Mouse (Mus musculus): ENCODE data around the gene Ugt1a2.
"Not testable (repeated sequence)": the region's sequence is repeated elsewhere in the genome, so short reads cannot be mapped to it uniquely, and the experiment has no call there.

Ugt1a2 gene

DNA sequence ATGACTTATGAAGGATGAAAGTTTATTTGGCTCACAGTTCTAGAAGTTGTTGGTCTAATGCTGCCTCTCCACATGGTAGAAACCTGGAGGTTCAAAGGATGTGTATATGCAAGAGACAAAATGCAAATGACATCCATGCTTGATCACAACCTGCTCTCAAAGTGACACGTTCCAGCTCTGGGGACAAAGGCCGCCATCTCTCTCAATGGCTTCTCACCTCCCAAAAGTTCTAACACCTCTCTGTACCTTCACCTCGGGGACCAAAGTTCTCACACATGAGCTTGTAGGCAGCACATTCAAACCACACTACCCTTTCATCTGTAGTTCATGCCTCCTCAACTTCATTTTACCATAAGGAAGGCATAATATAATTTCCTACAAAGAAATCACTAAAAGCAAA, 17.2 kb downstream of the Ugt1a2 start:
- DNase-seq (ENCODE audit: low read depth, low spot score): peak; percentile 4

DNA sequence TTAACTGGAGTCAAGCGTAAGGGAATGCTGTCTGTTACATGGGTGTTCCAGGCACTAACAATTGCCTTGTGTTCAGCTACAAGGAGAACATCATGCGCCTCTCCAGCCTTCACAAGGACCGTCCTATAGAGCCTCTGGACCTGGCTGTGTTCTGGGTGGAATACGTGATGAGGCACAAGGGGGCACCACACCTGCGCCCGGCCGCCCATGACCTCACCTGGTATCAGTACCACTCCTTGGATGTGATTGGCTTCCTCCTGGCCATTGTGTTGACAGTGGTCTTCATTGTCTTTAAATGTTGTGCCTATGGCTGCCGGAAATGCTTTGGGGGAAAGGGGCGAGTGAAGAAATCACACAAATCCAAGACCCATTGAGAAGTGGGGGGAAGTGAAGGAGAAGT, 17.6 kb downstream of the Ugt1a2 start:
- peak; percentile 5 for DNase-seq (ENCODE audit: low read depth, low spot score)

DNA sequence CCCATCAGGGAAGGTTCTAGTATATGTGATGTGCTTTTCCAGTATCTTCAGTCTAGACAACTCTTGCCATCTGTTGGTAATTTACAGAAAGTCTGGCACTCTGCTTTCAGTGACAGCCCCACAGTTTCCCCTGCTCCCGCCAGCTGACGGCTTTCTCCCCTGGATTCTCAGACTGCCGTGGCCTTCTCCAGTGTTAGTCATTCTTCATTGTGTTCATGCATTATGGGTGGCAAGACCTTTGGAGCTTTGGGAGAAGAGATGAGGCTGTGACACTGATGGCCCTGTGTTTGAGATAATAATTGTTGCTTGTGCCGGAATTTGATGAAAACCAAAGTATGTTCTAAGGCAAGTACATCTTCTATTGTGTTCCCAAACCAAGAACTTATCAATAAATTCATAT, 18.2 kb downstream of the Ugt1a2 start:
- DNase-seq (ENCODE audit: low read depth, low spot score): no peak

DNA sequence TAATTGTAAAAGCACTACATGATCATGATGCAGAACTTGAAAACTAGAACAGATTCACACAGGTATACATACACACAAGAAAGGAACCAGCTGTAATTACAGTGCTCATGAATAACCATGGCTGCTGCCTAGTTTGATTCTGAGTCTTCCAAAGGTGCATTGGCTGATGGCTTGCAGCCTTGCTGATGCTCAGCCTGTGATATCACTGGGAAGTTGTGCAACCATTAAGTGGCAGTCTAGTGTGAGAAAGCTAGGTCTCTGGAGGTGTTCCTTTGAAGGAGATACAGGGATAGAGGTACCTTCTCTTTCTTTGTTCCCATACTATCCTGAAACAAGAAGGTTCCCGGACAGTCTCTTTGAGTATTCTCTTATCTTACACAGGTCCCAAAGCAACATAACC, 18.7 kb downstream of the Ugt1a2 start:
- no peak for DNase-seq (ENCODE audit: low read depth, low spot score)

DNA sequence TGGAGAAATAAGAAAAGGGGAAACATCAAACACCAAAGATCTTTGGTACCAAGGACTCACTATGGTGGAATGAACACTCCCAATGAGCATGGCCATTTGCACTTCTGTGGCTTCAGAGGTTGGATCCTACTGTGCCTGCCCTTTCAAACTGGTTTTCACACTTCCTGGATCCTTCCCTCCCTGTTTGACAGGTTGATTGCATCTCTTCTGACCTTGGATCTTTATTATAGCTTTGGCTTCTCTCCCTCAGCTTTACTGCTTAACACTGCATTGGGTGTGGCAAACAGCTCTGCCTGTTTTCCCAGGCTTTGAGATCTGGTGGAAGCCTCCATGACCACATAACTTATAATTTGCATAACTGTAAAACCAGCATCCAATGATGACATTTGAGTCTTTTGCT, 19.9 kb downstream of the Ugt1a2 start:
- DNase-seq (ENCODE audit: low read depth, low spot score): no peak

DNA sequence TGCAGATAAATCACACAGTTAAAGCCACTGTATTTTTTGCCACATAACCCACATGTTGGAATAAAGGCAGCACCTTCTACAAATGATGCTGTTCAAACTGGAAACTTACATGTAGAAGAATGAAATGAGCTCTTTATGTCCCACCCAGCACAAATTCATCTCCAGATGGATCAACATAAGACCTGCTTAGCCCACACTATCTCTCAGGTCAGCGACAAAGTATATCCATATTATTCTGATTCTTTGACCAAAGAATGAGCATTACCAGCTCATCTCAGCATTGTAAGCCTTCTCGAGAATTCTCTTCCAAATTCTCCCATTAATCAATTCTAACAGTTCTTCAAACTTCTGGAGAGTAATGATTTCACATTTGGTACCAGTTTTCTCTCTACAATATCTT, 21.8 kb downstream of the Ugt1a2 start:
- no peak for DNase-seq (ENCODE audit: low read depth, low spot score)

DNA sequence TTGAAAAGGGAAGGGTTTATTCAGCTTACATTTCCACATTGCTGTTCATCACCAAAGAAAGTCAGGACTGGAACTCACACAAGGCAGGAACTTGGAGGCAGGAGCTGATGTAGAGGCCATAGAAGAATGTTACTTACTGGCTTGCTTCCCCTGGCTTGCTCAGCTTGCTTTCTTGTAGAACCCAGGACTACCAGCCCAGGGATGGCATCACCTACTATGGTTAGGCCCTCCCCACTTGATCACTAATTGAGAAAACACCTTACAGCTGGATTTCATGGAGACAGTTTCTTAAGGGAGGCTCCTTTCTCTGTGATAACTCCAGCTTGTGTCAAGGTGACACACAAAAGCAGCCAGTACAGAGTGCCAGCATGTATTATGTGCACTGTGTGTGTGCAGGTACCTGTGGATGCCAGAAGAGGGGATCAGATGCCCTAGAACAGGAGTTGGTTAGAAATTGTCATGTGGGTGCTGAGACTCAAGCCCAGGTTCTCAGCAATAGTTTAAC, 22.7 kb downstream of the Ugt1a2 start:
- not testable (repeated sequence) for DNase-seq (ENCODE audit: low read depth, low spot score)

DNA sequence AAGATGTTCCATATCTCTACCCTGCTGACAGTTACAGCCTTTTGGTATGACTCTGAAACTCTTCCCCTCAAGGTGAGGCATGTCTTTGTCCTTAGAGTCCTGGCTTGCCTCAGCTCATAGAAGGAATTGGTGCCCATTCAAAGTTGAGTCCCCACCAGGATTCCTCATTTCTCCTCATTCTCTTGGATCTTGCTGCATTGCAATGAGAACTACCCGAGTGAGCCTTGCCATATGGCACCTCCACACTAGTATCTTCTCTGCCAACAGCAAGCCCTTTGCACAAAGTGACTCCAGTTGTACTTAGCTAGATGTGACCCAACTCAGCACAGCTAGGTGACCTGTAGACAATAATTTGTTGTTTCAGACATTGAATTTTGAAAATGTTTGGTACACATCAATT, 23.2 kb downstream of the Ugt1a2 start:
- DNase-seq (ENCODE audit: low read depth, low spot score): no peak

DNA sequence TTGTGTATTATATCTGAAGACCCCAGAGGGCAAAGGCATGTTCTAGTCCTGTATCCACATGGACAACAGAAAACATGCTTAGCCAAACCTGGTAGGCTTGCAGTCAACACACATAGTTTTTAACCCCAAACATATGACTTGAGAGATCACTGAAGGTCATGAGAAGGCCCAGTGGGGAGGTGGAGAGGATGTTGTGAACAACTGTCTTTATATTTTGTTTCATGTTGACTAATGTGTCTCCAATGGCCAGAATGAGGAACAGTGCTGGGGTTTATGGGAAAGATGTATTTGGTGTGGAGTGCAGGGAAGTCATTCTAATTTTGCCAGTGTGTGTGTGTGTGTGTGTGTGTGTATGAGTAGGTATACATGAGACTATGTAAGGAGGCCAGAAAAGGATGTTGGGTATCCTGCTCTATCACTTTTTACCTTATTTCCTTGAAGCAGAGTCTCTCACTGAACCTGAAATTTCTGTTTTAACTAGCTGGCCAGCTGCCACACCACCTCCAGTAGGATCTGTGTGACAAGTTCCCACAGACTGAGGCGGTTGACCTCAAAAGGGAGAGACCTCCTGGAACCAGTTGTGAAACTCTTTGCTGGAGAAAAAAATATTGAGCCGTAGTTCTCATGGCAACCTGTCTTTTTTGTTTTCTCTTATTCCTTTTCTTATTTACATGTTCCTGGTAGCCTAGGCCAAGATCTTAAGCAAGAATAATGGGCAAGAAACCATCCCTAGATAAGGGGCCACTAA, 23.8 kb downstream of the Ugt1a2 start:
- DNase-seq (ENCODE audit: low read depth, low spot score): no peak

DNA sequence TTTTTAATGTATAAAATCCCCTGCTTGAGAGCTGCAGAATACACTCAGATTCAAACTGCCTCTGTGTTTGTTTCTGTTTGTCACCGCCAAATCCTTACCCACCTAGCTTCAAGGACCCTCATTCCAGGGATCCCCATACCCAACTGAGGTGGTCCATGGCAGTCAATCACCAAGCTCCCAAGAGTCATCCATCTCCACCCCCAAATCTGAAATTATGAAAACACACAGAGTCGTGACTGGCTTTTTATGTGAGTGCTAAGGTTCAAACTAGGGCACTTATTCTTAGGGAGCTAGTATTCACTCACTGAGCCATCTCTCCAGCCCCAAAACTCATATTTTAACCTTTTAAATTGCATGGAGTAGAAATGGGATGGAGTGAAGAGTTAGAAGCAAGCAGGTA, 24.9 kb downstream of the Ugt1a2 start:
- not testable (repeated sequence) for DNase-seq (ENCODE audit: low read depth, low spot score)

DNA sequence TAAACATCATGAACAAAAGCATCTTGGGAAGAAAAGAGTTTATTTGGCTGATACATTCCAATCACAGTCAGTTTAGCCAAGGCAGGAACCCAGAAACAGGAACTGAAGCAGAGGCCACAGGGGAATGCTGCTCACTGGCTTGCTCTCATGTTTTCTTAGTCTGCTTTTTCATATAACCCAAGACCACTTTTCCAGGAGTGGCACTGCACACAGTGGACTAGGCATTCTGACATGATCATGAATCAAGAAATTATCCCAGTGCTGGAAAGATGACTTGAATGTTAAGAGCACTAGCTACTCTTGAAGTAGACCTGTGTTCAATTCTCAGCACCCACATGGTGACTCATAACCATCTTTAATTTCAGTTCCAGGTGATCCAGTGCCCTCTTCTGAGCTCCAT, 25.3 kb downstream of the Ugt1a2 start:
- DNase-seq (ENCODE audit: low read depth, low spot score): no peak

DNA sequence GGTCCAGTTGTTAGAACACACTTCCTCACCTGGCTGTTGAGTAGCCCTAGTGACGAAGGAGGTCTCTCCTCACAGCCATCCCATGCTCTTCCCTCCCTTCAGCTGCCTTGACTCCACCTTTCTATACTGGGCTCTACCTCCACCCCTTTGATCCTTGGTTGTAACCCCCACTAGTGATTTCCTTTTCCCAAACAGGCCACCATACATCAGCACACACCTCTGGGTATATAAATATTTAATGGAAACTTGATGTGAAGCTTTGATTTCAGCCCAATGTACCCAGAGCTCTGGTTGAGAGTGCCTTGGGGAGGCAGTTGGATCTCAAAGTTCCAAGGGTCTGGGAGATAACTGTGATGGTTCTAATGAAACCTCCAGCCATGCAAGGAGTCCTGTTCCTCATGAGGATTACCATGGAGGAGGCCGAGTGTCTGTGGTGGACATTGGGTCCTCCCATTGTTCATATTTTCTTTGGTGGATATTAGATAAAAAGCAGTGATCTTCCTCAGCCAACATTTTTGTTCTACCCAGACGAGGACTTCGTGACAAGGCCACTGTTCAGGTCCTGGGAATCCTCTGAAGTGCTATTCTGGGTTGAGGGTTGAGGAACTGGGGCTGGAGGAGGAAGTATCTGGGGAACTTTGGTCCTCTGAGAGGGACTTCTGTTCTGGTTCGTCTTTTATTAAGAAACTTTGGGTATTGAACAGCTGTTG, 26.4 kb downstream of the Ugt1a2 start, which contains the start of gene Mroh2a:
TSS of gene Mroh2a (plus strand) at position 317 of the 710 bp plus-strand sequence.
- DNase-seq (ENCODE audit: low read depth, low spot score): no peak

DNA sequence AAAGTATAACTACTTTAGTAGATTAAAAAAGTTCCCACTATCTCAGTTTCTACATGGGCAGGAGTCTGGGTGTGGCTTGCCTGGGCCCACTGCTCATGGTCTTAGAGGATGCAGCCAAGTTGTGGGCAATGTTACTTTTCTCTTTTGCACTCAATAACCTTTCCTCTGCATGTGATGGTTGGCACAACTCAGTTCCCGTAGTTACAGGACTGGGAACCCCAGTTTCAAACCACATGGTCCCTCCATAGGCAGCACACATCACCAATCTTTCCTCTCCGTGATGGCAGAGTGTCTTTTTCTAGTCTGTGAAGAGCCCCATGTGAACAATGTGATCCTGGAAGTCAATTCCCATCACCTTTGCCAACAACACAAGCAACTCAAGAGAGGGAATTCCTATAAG, 27.1 kb downstream of the Ugt1a2 start:
- DNase-seq (ENCODE audit: low read depth, low spot score): no peak

DNA sequence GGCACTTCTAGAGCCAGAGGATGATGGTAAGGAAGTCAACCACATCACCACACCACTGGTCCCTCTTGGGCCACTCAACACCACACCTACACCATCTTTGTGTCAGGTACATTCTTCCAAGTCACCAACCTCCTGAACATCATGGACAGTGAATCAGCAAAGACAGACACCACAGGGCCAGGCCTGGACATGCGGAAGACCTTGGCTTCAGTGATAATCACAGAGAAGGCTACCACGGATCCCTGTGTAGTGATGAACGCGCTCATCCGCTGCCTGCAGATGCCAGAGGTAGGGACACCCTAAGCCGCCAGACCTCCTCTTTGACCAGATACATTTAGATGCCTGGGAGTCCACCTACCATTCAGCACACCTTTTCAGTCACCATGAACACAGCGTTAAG, 27.7 kb downstream of the Ugt1a2 start:
- no peak for DNase-seq (ENCODE audit: low read depth, low spot score)

DNA sequence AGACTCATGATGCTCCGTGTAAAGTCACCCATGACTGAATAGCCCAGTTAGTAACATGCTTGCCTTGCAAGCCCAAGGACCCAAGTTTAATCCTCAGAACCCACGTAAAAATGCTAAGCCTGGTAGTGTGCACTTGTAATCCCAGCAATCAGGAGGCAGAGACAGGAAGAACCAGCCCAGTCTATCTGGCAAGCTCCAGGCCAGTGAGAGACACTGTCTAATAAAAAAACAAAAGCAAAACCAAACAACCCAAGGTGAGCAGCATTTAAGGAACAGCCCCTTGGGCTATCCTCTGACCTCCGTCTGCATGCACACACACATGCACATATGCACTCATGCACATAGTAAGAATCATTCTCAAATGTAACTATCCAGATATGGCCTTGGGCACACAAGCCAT, 29.2 kb downstream of the Ugt1a2 start:
- DNase-seq (ENCODE audit: low read depth, low spot score): no peak

DNA sequence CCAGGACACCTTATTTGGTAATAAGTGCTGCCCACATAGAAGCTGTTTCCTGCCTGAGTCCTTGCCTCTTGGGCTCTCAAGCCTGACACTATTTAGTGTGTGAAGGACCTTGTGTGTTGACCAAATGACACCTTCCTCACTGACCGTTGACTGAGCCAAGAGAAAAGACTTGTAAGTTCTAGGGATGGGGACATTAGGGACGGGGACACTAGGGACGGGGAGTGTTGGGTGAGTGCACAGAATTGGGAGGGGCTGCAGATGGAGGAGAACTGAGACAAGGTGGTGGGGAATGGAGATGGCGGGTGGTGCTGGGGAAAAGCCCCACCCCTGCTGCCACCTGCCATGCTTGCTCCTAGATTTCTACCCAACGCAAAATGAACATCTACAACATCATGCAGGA, 29.6 kb downstream of the Ugt1a2 start:
- no peak for DNase-seq (ENCODE audit: low read depth, low spot score)

DNA sequence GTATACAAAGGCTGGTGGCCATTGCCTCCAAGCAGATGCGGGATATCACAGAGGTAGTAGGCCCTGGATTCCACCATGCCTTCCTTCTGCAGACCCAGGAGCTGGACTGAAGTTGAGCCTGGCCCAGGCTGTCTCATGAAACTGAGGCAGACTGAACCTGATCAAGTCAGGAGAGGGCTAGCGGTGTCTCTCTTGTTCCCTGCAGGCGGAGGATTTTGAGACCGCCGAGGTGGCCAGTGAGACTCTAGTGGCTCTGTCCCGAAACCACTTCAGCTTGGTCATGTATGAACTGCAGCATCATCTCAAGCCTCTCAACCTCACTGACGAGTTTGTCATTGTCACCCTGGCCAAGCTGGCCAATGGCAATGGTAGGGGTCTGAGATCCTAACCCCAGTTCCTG, 30.0 kb downstream of the Ugt1a2 start:
- no peak for DNase-seq (ENCODE audit: low read depth, low spot score)

DNA sequence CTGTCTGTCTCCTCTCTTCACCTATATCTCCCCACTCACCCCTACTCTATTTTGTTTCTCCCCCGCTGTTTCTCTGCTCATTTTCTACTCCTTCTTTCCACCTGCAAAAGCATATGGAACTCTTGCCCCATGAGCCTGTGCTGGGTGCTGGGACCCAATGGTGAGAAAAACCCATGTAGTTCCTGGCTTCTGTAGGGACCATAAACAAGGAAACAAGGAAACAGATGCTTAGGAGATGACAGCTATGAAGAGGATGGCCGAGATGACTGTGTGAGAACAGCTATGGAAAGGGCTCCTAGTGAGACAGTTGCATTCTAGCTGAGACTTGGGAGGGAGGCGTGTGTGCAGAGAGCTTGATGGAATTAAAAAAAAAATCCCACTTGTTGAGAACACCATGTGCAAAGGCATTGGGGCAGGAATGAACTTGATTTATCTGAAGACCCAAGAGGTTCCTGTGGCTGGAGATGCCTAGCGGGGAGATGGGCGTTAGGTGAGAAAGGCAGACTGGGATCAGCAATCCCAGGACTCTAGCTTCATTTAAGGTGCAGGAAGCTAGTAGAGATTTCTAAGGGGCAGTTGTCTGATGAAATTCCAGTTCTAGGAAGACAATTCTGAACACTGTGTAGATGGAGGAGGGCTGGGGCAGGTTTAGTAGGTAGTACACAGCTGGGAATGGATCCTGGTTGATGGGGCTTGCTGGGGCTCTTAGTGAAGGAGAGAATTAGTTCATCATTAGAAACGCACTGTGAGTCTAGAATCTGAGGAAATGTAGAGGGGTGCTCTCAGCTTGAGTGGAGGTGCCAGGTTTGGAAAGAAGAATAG, 30.8 kb downstream of the Ugt1a2 start:
- no peak for DNase-seq (ENCODE audit: low read depth, low spot score)

DNA sequence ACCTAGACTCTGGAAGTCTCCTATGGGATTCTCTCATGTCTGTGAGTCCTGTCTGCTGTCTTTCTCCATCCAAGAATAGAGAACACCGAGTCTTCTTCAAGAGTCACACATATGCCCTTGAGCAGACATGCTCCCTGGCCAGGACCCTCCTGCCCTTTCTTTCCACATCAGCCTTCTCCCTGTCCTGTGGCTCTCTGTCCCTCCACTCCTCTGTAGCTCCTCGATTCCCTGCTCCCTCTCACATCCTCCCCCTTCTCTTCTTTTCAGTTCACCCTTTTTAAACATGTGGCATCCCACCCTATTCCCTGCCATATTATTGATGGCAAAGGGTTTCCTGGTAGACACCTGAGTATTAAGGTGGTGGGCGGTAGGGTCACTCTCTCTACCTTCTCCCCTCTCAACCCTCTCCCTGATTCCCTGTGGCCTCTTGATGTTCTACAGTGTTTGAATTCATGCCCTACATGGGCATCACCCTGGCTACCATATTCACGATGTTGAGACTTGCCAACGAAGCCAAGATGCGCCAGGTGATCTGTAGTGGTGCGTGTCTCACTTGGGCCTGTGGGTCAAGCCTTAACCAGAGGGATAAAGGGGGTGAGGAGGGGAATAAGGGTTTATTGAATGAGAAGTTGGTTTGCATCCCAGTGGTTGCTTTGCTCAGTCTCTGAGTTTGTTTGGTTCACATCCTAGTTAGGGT, 31.6 kb downstream of the Ugt1a2 start:
- DNase-seq (ENCODE audit: low read depth, low spot score): no peak

DNA sequence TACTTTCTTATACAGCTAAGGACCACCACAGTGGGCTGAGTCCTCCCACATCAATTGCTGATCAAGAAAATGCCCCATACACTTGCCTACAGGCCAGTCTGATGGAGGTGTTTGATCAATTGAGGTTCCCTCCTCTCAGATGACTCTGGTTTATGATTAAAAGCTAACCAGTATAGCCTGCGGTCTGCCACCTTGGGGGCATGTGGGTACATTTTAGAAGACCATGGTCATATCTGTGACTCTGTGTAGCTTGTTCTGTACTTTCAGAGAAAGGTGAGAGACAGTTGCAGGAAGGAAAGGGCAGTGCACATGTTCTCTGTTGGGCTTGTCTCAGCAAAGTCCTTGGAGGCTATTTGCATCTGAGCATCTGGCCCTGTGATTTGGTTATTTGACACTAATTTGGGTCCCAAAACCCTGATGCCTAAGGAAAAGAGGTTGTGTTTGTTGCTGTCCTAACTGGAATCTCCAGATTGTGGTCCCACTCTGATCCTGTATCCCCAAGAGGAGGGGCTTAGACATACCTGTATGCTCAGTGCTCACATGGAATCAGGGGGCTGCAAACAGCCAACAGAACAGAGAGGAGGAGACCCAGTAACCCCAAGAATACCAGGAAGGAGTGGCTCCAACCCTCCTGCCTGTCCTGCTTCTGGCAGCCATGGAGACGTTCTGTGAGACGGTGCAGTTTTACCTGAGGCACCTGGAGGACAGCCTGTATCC, 32.4 kb downstream of the Ugt1a2 start:
- no peak for DNase-seq (ENCODE audit: low read depth, low spot score)
